Mouse (Mus musculus) ES-E14 (cell line): ENCODE results near the gene Fbln7.

ENCODE experiments used
- CHD2 ChIP-seq: IDR thresholded peaks from 2 replicates; pipeline ENCODE4 v1.6.1; 2014; ENCODE audit warnings: mild to moderate bottlenecking, low read depth, low read length, inconsistent platforms
- HCFC1 ChIP-seq: IDR thresholded peaks from 2 replicates; pipeline ENCODE4 v1.6.1; 2012; ENCODE audit warnings: low read length, inconsistent platforms, borderline replicate concordance; ENCODE audit not compliant: insufficient read depth
- MAFK ChIP-seq: IDR thresholded peaks from 2 replicates; pipeline ENCODE4 v1.6.1; 2014; ENCODE audit warnings: mild to moderate bottlenecking, low read depth, low read length, inconsistent platforms; ENCODE audit not compliant: insufficient read depth

- TF ChIP-seq CHD2 (no peak), HCFC1 (no peak), MAFK (no peak)
Measured at GRCm38 (mm10) chr2:128902843-128903242, 40.1 kb downstream of the Fbln7 start.
